Mouse (Mus musculus) CD4-positive, CD25-positive, alpha-beta regulatory T cell, adult 2 months (primary cell): ENCODE data around the gene Itgb4.

Experiments used
- DNase-seq: peaks from one replicate; pipeline ENCODE4 v3.0.0-alpha.2; 2012; ENCODE audit warnings: low read depth, low spot score

Gene Itgb4

GRCm38 (mm10) chr11:116028177-116028865, 53.8 kb downstream of the Itgb4 start:
- DNase-seq: no peak

- DNase-seq: no peak
These were observed 54.8 kb downstream of the Itgb4 start for GRCm38 (mm10) chr11:116029086-116029865.

- peak; percentile 99 for DNase-seq
These were observed 55.8 kb downstream of the Itgb4 start, which contains the start of gene Unk for GRCm38 (mm10) chr11:116030088-116030897. Unk (plus strand) TSS chr11:116030322.

GRCm38 (mm10) chr11:116030898-116031845, 56.7 kb downstream of the Itgb4 start:
- DNase-seq: no peak

- DNase-seq: no peak
These were observed 60.1 kb downstream of the Itgb4 start for GRCm38 (mm10) chr11:116034584-116034983.

GRCm38 (mm10) chr11:116036671-116037070, 62.2 kb downstream of the Itgb4 start:
- no peak for DNase-seq

- DNase-seq: no peak
These were observed 63.3 kb downstream of the Itgb4 start for GRCm38 (mm10) chr11:116037826-116038225.

- no peak for DNase-seq
These were observed 66.1 kb downstream of the Itgb4 start for GRCm38 (mm10) chr11:116040593-116040992.

- no peak for DNase-seq
These were observed 67.3 kb downstream of the Itgb4 start for GRCm38 (mm10) chr11:116041833-116042232.

- DNase-seq: no peak
These were observed 68.0 kb downstream of the Itgb4 start for GRCm38 (mm10) chr11:116042372-116043138.

GRCm38 (mm10) chr11:116043286-116043685, 68.8 kb downstream of the Itgb4 start:
- DNase-seq: no peak

- DNase-seq: no peak
These were observed 70.7 kb downstream of the Itgb4 start for GRCm38 (mm10) chr11:116045173-116045572.

GRCm38 (mm10) chr11:116049610-116050009, 75.1 kb downstream of the Itgb4 start:
- DNase-seq: no peak

- no peak for DNase-seq
These were observed 75.7 kb downstream of the Itgb4 start for GRCm38 (mm10) chr11:116050196-116050595.

- DNase-seq: no peak
These were observed 79.2 kb downstream of the Itgb4 start for GRCm38 (mm10) chr11:116053510-116054229.

- no peak for DNase-seq
These were observed 81.4 kb downstream of the Itgb4 start for GRCm38 (mm10) chr11:116055873-116056272.

- DNase-seq: no peak
These were observed 82.8 kb downstream of the Itgb4 start for GRCm38 (mm10) chr11:116057237-116057881.
